Mouse (Mus musculus): ENCODE results near the gene Clspn. TPM values are rescaled to one million over a fixed set of nuclear protein-coding genes. Genes with fewer than 3 reads are reported as not detected.

Clspn gene
- total RNA-seq, 2 experiments from 2014 or later = 1.1 to 2.5 TPM

GRCm38 (mm10) chr4:126627021-126627681 is 70.4 kb downstream of the Clspn start:
- no peak for DNase-seq (ENCODE audit: extremely low spot score in 1 of 2, low spot score in 1 of 2)

- no peak for DNase-seq (ENCODE audit: extremely low spot score in 1 of 2, low spot score in 1 of 2)
These were observed 75.2 kb downstream of the Clspn start for GRCm38 (mm10) chr4:126631922-126632321.

- DNase-seq (ENCODE audit: extremely low spot score in 1 of 2, low spot score in 1 of 2) = no peak
These were observed 75.9 kb downstream of the Clspn start for GRCm38 (mm10) chr4:126632668-126633067.

GRCm38 (mm10) chr4:126636330-126636729 is 79.6 kb downstream of the Clspn start:
- DNase-seq (ENCODE audit: extremely low spot score in 1 of 2, low spot score in 1 of 2) = no peak

GRCm38 (mm10) chr4:126637446-126637845 is 80.7 kb downstream of the Clspn start:
- DNase-seq (ENCODE audit: extremely low spot score in 1 of 2, low spot score in 1 of 2) = no peak

- no peak for DNase-seq (ENCODE audit: extremely low spot score in 1 of 2, low spot score in 1 of 2)
These were observed 82.6 kb downstream of the Clspn start for GRCm38 (mm10) chr4:126639339-126639738.

- no peak for DNase-seq (ENCODE audit: extremely low spot score in 1 of 2, low spot score in 1 of 2)
These were observed 85.2 kb downstream of the Clspn start for GRCm38 (mm10) chr4:126641901-126642300.

Small RNA genes within 50 kb of the gene (microRNA-seq; reads per million reads assigned to microRNA genes)
- 0 reads per million in 2 experiments for gene Mir7119

Other genes starting within 250 kb of the Clspn start
- gene Adprhl2, start 235.2 kb upstream of the Clspn start, total RNA-seq (2021) = 10 to 100 TPM; 29.1 to 31.3 TPM
- 1 to 10 TPM in 1 of 2 experiments, under 1 TPM in 1; 0.94 to 2.0 TPM for gene Tekt2, start 231.2 kb upstream of the Clspn start, total RNA-seq (2021)
- 10 to 100 TPM; 32.7 to 42.4 TPM for gene Ago3, start 127.4 kb upstream of the Clspn start, total RNA-seq (2021)
- 10 to 100 TPM; 58.5 to 76.4 TPM for gene Ago1, start 88.4 kb upstream of the Clspn start, total RNA-seq (2021)
- gene Ago4, start 23.5 kb upstream of the Clspn start, total RNA-seq (2021) = 1 to 10 TPM; 6.9 to 7.4 TPM
- 10 to 100 TPM; 67.6 to 70.2 TPM for gene 5730409E04Rik, start 52.9 kb downstream of the Clspn start, total RNA-seq (2021)
- 100 to 1,000 TPM; 113 to 121 TPM for gene Psmb2, start 120.7 kb downstream of the Clspn start, total RNA-seq (2021)
- gene Tfap2e, start 179.3 kb downstream of the Clspn start, total RNA-seq (2021) = not detected
- gene Ncdn, start 196.5 kb downstream of the Clspn start, total RNA-seq (2021) = 1,000 to 10,000 TPM; 1,823 to 1,918 TPM
- gene AU040320, start 196.6 kb downstream of the Clspn start, total RNA-seq (2021) = 10 to 100 TPM; 64.7 to 66.9 TPM

Measured in layer of hippocampus, postnatal 25 days (tissue).